Mouse (Mus musculus): ENCODE measurements around the gene Ms4a15. TPM values are rescaled to one million over a fixed set of nuclear protein-coding genes. Genes with fewer than 3 reads are reported as not detected.

Gene Ms4a15
- not detected for total RNA-seq (2023)

DNA sequence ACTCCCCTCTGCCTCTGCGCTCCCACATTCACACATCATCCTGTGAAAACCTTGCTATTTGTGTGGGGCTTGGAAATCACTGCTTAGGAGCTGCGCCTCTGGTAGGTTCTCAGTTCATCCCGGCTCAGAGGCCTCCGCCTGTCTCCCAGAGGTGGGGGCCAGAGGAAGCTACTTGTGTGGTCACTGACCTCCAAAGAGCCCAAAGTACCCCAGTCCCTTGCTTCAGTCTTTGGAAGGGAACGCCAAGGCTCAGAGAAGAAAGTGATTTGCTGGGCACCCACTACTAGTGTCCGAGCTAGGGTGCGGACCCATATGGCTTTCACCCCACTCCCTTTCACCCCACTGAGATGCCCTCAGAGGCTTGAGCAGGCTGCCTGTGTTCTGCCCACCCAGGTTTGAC is at the start of gene Ms4a15:
TSS of gene Ms4a15 (minus strand) at position 101 of the 400 bp plus-strand sequence.

GRCm38 (mm10) chr19:11017891-11018290 is 24.8 kb upstream of the Ms4a15 start, which contains the start of gene Ms4a18:
Gene Ms4a18, minus strand, starts transcription at chr19:11018031.

GRCm38 (mm10) chr19:10974238-10974865 is 18.7 kb downstream of the Ms4a15 start, which contains the start of gene Ms4a10:
Gene Ms4a10, minus strand, starts transcription at chr19:10974670.

DNA sequence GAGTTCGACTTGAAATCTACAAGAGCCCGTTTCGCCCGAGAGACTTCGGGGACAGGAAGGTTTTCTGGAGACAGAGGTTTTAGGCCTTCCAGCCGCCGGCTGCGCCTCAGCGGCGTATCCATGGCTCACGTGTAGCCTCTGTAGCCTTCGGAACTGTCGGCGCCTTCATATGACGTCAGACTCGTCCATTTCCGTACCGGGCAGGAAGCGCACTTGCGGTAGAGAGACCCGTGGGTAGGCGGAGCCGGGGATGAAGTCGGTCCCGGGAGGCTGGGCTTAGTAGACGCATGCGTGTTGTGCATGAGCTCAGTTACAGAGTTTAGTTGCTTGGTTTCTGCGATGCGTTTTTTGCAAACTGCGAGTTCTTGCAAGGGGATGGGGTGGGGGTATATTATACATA is 43.9 kb downstream of the Ms4a15 start, which contains the start of gene Ccdc86:
TSS of gene Ccdc86 (minus strand) at position 155 of the 400 bp plus-strand sequence.

DNA sequence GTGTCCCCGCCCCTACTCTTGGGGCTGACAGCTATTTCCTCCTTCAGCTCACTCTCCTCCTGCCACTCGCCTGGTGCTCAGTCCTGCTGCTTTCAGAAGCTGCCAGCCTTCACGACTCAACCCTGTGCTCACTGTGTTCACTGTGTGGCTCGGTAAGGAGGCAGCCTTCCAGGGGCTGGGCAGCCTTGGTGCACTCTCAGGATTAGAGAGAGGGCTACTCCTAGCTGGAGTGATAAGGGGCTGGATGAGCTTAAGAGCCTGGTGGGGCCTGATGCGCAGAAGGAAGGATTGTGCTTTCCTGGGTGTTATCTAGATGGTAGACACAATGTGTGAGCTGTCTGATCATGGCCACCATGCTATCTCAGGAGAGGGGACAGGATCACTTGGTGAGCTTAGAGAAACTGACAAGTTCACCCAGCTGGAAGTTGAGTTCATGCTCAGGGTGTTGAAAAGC is 55.9 kb downstream of the Ms4a15 start, which contains the start of gene Ptgdr2:
TSS of gene Ptgdr2 (plus strand) at position 51 of the 454 bp plus-strand sequence.

Other genes with a start within 250 kb of the Ms4a15 start
- 100 to 1,000 TPM; 253 to 276 TPM for gene Cd6, start 163.2 kb downstream of the Ms4a15 start, total RNA-seq (2023)
- 1 to 10 TPM in 1 of 2 experiments, under 1 TPM in 1; 0.83 to 2.0 TPM for gene Slc15a3, start 153.5 kb downstream of the Ms4a15 start, total RNA-seq (2023)
- 1 to 10 TPM in 1 of 2 experiments, under 1 TPM in 1; 0.79 to 1.2 TPM for gene Tmem132a, start 123.3 kb downstream of the Ms4a15 start, total RNA-seq (2023)
- 10 to 100 TPM; 26.0 to 26.4 TPM for gene Tmem109, start 111.2 kb downstream of the Ms4a15 start, total RNA-seq (2023)
- 100 to 1,000 TPM; 104 to 135 TPM for gene Prpf19, start 98.0 kb downstream of the Ms4a15 start, total RNA-seq (2023)
- not detected for gene Zp1, start 72.6 kb downstream of the Ms4a15 start, total RNA-seq (2023)
- gene Ptgdr2, start 56.1 kb downstream of the Ms4a15 start, total RNA-seq (2023): under 1 TPM in 1 of 2 experiments, not detected in 1; 0.36 TPM
- 10 to 100 TPM; 29.1 to 30.6 TPM for gene Ccdc86, start 44.0 kb downstream of the Ms4a15 start, total RNA-seq (2023)
- not detected for gene Ms4a10, start 18.6 kb downstream of the Ms4a15 start, total RNA-seq (2023)
- not detected for gene Ms4a18, start 24.8 kb upstream of the Ms4a15 start, total RNA-seq (2023)
- 1 to 10 TPM; 1.5 to 1.7 TPM for gene Ms4a8a, start 87.9 kb upstream of the Ms4a15 start, total RNA-seq (2023)
- gene 1700017D01Rik, start 137.6 kb upstream of the Ms4a15 start, total RNA-seq (2023): not detected
- not detected for gene 1700025F22Rik, start 172.1 kb upstream of the Ms4a15 start, total RNA-seq (2023)
- not detected for gene Ms4a13, start 203.5 kb upstream of the Ms4a15 start, total RNA-seq (2023)
- not detected for gene Ms4a12, start 239.2 kb upstream of the Ms4a15 start, total RNA-seq (2023)

Data from T-cell, adult 66 days (primary cell).